Mouse (Mus musculus): Measurements from ENCODE around the gene Lrch1. TPM values are rescaled to one million over a fixed set of nuclear protein-coding genes. Genes with fewer than 3 reads are reported as not detected.
A peak's percentile ranks its signal among the peaks of the same experiment; 100 is the strongest.

Lrch1 gene
- polyA plus RNA-seq, 1 experiment from 2014 or later = 13.3 TPM

DNA sequence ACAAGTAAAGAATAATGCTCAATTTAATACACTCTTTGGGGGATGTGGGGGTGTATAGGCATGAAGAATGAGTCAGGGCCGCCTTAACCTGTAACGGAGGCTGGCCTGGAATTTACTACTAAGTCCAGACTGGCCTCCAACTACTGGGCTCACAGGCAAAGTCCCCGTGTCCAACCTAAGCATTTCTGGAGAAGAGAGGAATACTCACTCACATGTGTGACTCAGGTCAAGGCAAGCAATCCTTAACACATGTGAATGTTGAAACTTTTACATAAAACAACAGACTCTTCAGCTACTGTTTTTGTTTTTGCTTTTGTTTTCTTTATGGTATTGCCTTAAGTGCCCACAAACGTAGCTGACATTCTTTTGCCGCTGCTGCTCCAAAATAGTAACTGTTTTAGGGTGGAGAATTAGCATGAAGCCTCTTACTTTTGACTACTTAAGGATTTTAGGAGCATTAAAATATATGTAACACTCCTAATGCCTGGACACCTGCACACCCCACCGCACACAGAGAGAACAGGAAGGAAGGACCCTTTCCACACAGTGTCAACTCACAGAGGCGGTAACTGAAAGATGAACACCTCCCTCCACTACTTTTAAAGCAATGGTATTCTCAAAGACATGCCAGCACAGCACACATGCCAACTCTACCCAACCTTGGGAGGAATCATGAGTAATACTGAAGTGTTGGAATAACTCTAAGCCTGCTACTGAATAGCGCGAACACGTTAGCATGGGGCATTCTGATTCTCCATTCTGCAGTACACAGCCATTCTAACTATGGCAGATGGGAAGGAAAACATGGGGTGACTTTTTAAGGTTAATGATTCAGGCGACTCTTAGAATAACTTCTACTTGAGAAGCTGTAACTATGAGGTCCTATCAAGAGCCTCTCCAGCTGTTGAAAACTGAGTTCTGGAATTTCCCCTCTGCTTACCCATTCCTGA, 2.1 kb downstream of the Lrch1 start:
- H3K9ac ChIP-seq = no peak overlapping the region
- no peak overlapping the region for H3K27ac ChIP-seq
- H3K4me2 ChIP-seq (replicated peaks) = peak overlapping the region; percentile 67
- peaks cover 3% of the 10 kb centered on the region; the same call in 1 of the 2 replicates for H3K36me3 ChIP-seq
- peaks cover 18% of the 10 kb centered on the region for H3K4me1 ChIP-seq
- ATAC-seq (ENCODE audit: low FRiP score) = no peak
- H3K4me3 ChIP-seq = peak overlapping the region; percentile 82
- no peaks in the 10 kb centered on the region for H3K27me3 ChIP-seq
- H3K9me3 ChIP-seq (replicated peaks) = no peaks in the 10 kb centered on the region
- WGBS = 86% methylated on average over 11 of the region's 11 CpGs

- H3K9me3 ChIP-seq (replicated peaks) = no peaks in the 10 kb centered on the region
- H3K9ac ChIP-seq = no peak overlapping the region
- H3K4me1 ChIP-seq = peaks cover 18% of the 10 kb centered on the region
- no peak for ATAC-seq (ENCODE audit: low FRiP score)
- no peak overlapping the region for H3K27ac ChIP-seq
- 94% methylated on average over 7 of the region's 7 CpGs for WGBS
- H3K36me3 ChIP-seq = peaks cover 3% of the 10 kb centered on the region; the same call in 1 of the 2 replicates
- H3K4me2 ChIP-seq (replicated peaks) = no peak overlapping the region
- H3K27me3 ChIP-seq = no peaks in the 10 kb centered on the region
- no peak overlapping the region for H3K4me3 ChIP-seq
Observed at GRCm38 (mm10) chr14:74944128-74944755, 3.4 kb downstream of the Lrch1 start.

DNA sequence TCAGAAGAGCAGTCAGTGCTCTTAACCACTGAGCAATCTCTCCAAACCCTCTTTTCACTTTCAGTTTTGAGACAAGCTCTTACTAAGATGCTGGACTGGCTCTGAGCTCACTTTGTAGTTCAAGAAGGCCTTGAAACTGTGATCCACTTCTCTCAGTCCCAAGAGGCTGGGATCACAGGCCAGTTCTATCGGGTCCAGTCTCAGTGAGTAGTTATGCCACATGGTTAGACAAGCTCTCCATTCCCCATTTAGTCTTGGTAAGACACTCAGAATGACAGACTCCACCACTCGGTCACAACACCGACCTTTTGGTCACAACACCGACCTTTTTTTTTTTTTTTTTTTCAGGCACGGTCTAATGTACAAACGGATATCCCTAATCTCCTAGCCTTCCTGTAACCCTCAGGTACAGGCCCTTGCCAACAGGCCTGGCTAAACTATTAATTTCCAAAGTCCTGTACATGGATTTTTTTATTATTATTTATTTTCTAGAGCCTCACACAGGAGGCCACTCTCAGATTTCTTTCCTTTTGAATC, 4.0 kb downstream of the Lrch1 start:
- H3K4me1 ChIP-seq = peaks cover 18% of the 10 kb centered on the region
- H3K9me3 ChIP-seq (replicated peaks) = no peaks in the 10 kb centered on the region
- peaks cover 3% of the 10 kb centered on the region; the same call in 1 of the 2 replicates for H3K36me3 ChIP-seq
- no peak overlapping the region for H3K27ac ChIP-seq
- no peak overlapping the region for H3K9ac ChIP-seq
- no peaks in the 10 kb centered on the region for H3K27me3 ChIP-seq
- no peak for ATAC-seq (ENCODE audit: low FRiP score)
- 86% methylated on average over 6 of the region's 6 CpGs for WGBS
- no peak overlapping the region for H3K4me2 ChIP-seq (replicated peaks)
- H3K4me3 ChIP-seq = no peak overlapping the region

DNA sequence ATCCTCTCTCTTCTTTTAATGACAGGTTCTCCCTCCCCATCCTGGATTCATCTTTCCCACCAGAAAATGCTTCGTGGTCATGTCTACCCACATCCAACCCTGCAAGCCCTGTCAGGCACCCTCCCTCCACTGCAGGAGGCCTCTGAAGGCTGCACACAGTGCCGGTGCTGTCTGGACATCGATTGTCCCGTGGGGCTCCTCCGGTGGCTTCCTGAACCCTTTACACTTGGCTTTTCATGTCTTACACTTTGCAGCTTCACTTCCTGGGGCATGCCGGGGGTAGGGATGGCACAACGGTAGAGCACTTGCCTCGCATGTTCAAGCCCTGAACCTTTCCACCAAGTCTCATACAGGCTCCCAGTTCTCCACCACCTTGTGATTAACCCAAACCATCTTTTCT, 4.7 kb downstream of the Lrch1 start:
- H3K27me3 ChIP-seq = no peaks in the 10 kb centered on the region
- peaks cover 18% of the 10 kb centered on the region for H3K4me1 ChIP-seq
- peaks cover 3% of the 10 kb centered on the region; the same call in 1 of the 2 replicates for H3K36me3 ChIP-seq
- no peak for ATAC-seq (ENCODE audit: low FRiP score)
- no peak overlapping the region for H3K4me3 ChIP-seq
- no peak overlapping the region for H3K9ac ChIP-seq
- no peak overlapping the region for H3K27ac ChIP-seq
- no peaks in the 10 kb centered on the region for H3K9me3 ChIP-seq (replicated peaks)
- 86% methylated on average over 8 of the region's 8 CpGs for WGBS
- no peak overlapping the region for H3K4me2 ChIP-seq (replicated peaks)

- WGBS = 77% methylated on average over 7 of the region's 7 CpGs
- H3K9ac ChIP-seq = no peak overlapping the region
- no peak overlapping the region for H3K4me2 ChIP-seq (replicated peaks)
- no peak for ATAC-seq (ENCODE audit: low FRiP score)
- H3K27me3 ChIP-seq = no peaks in the 10 kb centered on the region
- H3K9me3 ChIP-seq (replicated peaks) = no peaks in the 10 kb centered on the region
- H3K4me1 ChIP-seq = peaks cover 18% of the 10 kb centered on the region
- no peak overlapping the region for H3K27ac ChIP-seq
- peaks cover 3% of the 10 kb centered on the region; the same call in 1 of the 2 replicates for H3K36me3 ChIP-seq
- no peak overlapping the region for H3K4me3 ChIP-seq
Observed at GRCm38 (mm10) chr14:74941591-74941990, 6.1 kb downstream of the Lrch1 start.

DNA sequence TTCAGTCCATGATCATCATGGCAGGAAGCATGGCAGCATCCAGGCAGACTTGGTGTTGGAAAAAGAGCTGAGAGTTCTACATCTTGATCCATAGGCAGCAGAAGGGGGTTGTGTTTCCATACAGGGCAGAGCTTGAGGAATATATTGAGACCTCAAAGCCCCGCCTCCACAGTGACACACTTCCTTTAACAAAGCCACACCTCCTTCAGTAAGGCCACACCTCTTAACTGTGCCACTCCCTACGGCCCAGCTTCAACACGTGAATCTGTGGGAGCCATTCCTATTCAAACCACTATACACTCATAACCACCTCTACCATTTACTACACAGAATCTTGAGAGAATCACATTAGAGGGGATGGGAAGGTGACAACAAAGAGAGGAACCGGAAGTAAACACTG, 6.9 kb downstream of the Lrch1 start:
- no peak for ATAC-seq (ENCODE audit: low FRiP score)
- 92% methylated on average over 4 of the region's 4 CpGs for WGBS
- no peak overlapping the region for H3K27ac ChIP-seq
- no peaks in the 10 kb centered on the region for H3K27me3 ChIP-seq
- H3K36me3 ChIP-seq = peaks cover 3% of the 10 kb centered on the region; the same call in 1 of the 2 replicates
- no peak overlapping the region for H3K4me3 ChIP-seq
- no peak overlapping the region for H3K4me2 ChIP-seq (replicated peaks)
- no peaks in the 10 kb centered on the region for H3K9me3 ChIP-seq (replicated peaks)
- H3K4me1 ChIP-seq = peaks cover 10% of the 10 kb centered on the region
- no peak overlapping the region for H3K9ac ChIP-seq

DNA sequence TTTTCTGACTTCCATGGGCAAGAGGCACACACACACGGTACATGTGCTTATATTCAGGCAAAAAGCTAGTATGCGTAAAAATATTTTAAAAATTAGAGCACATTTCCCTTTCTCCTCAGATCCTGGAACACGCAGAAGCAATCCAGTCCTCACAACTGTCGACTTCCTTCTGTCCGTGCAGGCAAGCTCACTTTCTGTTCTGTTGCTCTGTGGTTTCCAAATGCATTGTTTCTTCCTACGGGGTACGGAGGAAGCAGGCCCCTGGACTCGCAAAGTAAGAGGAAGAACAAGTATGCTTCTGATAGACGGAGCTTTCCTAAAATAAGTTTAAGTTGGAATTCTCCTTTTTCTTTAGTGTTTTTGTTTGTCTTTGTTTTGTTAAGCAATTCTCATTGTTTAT, 8.3 kb downstream of the Lrch1 start:
- 74% methylated on average over 9 of the region's 9 CpGs for WGBS
- H3K27me3 ChIP-seq = no peaks in the 10 kb centered on the region
- no peaks in the 10 kb centered on the region for H3K9me3 ChIP-seq (replicated peaks)
- peaks cover 3% of the 10 kb centered on the region; the same call in 1 of the 2 replicates for H3K36me3 ChIP-seq
- no peak for ATAC-seq (ENCODE audit: low FRiP score)
- no peak overlapping the region for H3K4me3 ChIP-seq
- H3K4me1 ChIP-seq = no peaks in the 10 kb centered on the region
- H3K9ac ChIP-seq = no peak overlapping the region
- H3K27ac ChIP-seq = no peak overlapping the region
- H3K4me2 ChIP-seq (replicated peaks) = no peak overlapping the region

DNA sequence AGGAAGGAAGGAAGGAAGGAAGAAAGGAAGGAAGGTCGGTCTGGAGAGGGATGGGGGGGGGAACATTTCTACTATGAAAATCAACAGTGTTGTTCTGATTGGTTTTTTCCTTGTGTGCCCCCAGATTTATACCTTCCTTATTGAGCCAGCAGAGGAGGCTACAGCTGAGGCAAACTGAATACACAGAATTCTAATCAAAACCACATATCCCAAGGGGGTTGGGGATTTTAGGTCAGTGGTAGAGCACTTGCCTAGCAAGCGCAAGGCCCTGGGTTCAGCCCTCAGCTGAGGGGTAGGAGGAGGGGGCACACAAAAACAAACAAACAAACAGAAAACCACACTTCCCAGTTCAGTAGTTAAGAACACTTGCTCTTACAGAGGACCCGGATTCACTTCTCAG, 8.8 kb downstream of the Lrch1 start:
- no peak for ATAC-seq (ENCODE audit: low FRiP score)
- no peak overlapping the region for H3K4me3 ChIP-seq
- no peak overlapping the region for H3K27ac ChIP-seq
- H3K9me3 ChIP-seq (replicated peaks) = no peaks in the 10 kb centered on the region
- no peaks in the 10 kb centered on the region for H3K4me1 ChIP-seq
- WGBS = 85% methylated on average over 3 of the region's 3 CpGs
- peaks cover 3% of the 10 kb centered on the region; the same call in 1 of the 2 replicates for H3K36me3 ChIP-seq
- no peak overlapping the region for H3K9ac ChIP-seq
- no peaks in the 10 kb centered on the region for H3K27me3 ChIP-seq
- no peak overlapping the region for H3K4me2 ChIP-seq (replicated peaks)

- Histone ChIP-seq H3K9me3 (replicated peaks) (no peaks in the 10 kb centered on the region), H3K27ac (no peak overlapping the region), H3K9ac (no peak overlapping the region), H3K4me1 (no peaks in the 10 kb centered on the region), H3K27me3 (no peaks in the 10 kb centered on the region), H3K4me2 (replicated peaks) (no peak overlapping the region), H3K4me3 (no peak overlapping the region), H3K36me3 (peaks cover 2% of the 10 kb centered on the region; the same call in 1 of the 2 replicates)
- 98% methylated on average over 2 of the region's 2 CpGs for WGBS
- no peak for ATAC-seq (ENCODE audit: low FRiP score)
Observed at GRCm38 (mm10) chr14:74936557-74937261, 11.0 kb downstream of the Lrch1 start.

- no peak overlapping the region for H3K9ac ChIP-seq
- WGBS = 97% methylated on average over 6 of the region's 6 CpGs
- H3K36me3 ChIP-seq = no peaks in the 10 kb centered on the region
- no peak overlapping the region for H3K4me3 ChIP-seq
- H3K27ac ChIP-seq = no peak overlapping the region
- H3K9me3 ChIP-seq (replicated peaks) = no peaks in the 10 kb centered on the region
- no peaks in the 10 kb centered on the region for H3K27me3 ChIP-seq
- H3K4me1 ChIP-seq = no peaks in the 10 kb centered on the region
- no peak overlapping the region for H3K4me2 ChIP-seq (replicated peaks)
- ATAC-seq (ENCODE audit: low FRiP score) = no peak
Observed at GRCm38 (mm10) chr14:74935111-74935510, 12.6 kb downstream of the Lrch1 start.

DNA sequence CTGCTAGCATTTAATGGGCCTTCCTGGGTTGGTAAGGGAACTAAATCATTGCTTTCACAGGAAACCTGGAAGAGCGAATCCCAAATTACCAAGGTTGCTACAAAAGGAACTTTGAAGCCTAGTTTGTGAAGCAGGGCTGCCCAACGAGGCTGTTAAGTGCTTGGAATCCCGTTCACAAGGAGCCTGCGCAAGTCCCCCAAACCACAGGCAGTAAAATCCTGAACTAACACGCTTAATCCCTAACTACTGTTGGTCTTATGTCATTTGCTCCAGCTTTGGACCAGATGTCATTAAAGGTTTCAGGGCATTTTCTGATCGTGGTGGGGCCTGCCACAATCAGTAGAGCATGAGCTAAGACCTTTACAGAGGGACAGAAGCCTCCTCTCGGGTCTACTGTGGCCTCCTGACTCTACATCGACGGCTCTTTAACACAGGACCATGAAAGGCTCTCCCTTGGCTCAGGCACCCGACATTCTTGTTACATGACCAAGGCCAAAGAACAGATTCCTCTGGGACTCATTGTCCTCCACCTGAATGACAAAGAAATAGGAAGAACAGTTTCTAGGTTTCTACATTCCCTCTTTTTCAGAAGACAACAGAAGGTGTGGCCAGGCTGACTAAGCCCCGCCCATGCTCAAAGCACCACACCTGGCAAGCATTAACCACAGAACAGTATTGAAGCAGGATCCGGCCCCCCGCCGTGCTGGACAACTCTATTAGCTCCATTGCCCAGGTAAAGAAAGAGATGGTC, 13.5 kb downstream of the Lrch1 start:
- no peak for ATAC-seq (ENCODE audit: low FRiP score)
- H3K4me1 ChIP-seq = no peaks in the 10 kb centered on the region
- no peak overlapping the region for H3K9ac ChIP-seq
- no peak overlapping the region for H3K4me2 ChIP-seq (replicated peaks)
- H3K9me3 ChIP-seq (replicated peaks) = no peaks in the 10 kb centered on the region
- no peak overlapping the region for H3K4me3 ChIP-seq
- no peak overlapping the region for H3K27ac ChIP-seq
- no peaks in the 10 kb centered on the region for H3K27me3 ChIP-seq
- WGBS = 85% methylated on average over 14 of the region's 14 CpGs
- H3K36me3 ChIP-seq = no peaks in the 10 kb centered on the region
